Mouse (Mus musculus) neural tube, embryonic 11.5 days (tissue): ENCODE measurements around the gene Tbc1d9b. TPM values are rescaled to one million over a fixed set of nuclear protein-coding genes. Genes with fewer than 3 reads are reported as not detected.
A peak's percentile ranks its signal among the peaks of the same experiment; 100 is the strongest.
"Not testable (repeated sequence)": the region's sequence is repeated elsewhere in the genome, so short reads cannot be mapped to it uniquely, and the experiment has no call there.

Experiments used
- ATAC-seq: fragments of 200-750 bp; cut with Nextera tagmentation; 2 replicates; pipeline ENCODE4 v1.8.0; 2017; ENCODE audit warnings: moderate number of reproducible peaks, mild to moderate bottlenecking, moderate TSS enrichment, moderate library complexity; ENCODE audit not compliant: insufficient read depth, low FRiP score, low TSS enrichment
- DNase-seq: peaks from one replicate; pipeline ENCODE4 v3.0.0-alpha.2; 2015; ENCODE audit warnings: low spot score
- H3K27ac ChIP-seq: fragments of 300-500 bp; sonication (generic); 2 replicates; pipeline ENCODE4 v1.5.1; 2014; ENCODE audit warnings: low read depth, mild to moderate bottlenecking, low read length
- H3K27me3 ChIP-seq: fragments of 300-500 bp; sonication (generic); 2 replicates; pipeline ENCODE4 v1.6.1; 2014; ENCODE audit warnings: mild to moderate bottlenecking, low read length, mixed read lengths; ENCODE audit not compliant: control insufficient read depth, insufficient read depth
- H3K36me3 ChIP-seq: fragments of 300-500 bp; sonication (generic); 2 replicates; pipeline ENCODE4 v1.6.1; 2014; ENCODE audit warnings: mild to moderate bottlenecking, low read length, moderate library complexity, mixed read lengths; ENCODE audit not compliant: control insufficient read depth, insufficient read depth
- H3K4me1 ChIP-seq: fragments of 300-500 bp; sonication (generic); 2 replicates; pipeline ENCODE4 v1.6.1; 2014; ENCODE audit warnings: low read length, mixed read lengths; ENCODE audit not compliant: control insufficient read depth, insufficient read depth
- H3K4me2 ChIP-seq: fragments of 300-500 bp; sonication (generic); 2 replicates; pipeline ENCODE4 v1.6.1; 2014; ENCODE audit warnings: low read depth, mild to moderate bottlenecking, moderate library complexity
- H3K4me3 ChIP-seq: fragments of 300-500 bp; sonication (generic); 2 replicates; pipeline ENCODE4 v1.5.1; 2014; ENCODE audit warnings: low read depth, low read length
- H3K9ac ChIP-seq: fragments of 300-500 bp; sonication (generic); 2 replicates; pipeline ENCODE4 v1.6.1; 2014; ENCODE audit warnings: mild to moderate bottlenecking, low read length
- H3K9me3 ChIP-seq: fragments of 300-500 bp; sonication (generic); 2 replicates; pipeline ENCODE4 v1.6.1; 2016; ENCODE audit warnings: low read length; ENCODE audit not compliant: control insufficient read depth
- WGBS: fragments of 180-500 bp; shearing (Covaris S2); extraction: QIAGEN DNeasy Blood & Tissue Kit; methylation state at CpG from one replicate; pipeline ENCODE4 v1.1.7; 2014; 5-methylcytosine and 5-hydroxymethylcytosine counted together
- polyA plus RNA-seq: library from polyadenylated mRNA; unstranded; fragments of >200 nt; fragmentation: Nextera tagmentation; extraction: Ambion mirVana; gene quantifications from 2 replicates; pipeline ENCODE4 v1.2.1, GENCODE M21; 2014

The Tbc1d9b gene
- polyA plus RNA-seq, 1 experiment from 2014 or later, result 34.7 TPM

- Histone ChIP-seq H3K9ac (no peak overlapping the region), H3K4me1 (no peaks in the 10 kb centered on the region), H3K36me3 (peaks cover 20% of the 10 kb centered on the region), H3K27me3 (no peaks in the 10 kb centered on the region), H3K4me2 (no peak overlapping the region), H3K9me3 (no peaks in the 10 kb centered on the region), H3K27ac (no peak overlapping the region), H3K4me3 (no peak overlapping the region)
- DNase-seq (no peak), ATAC-seq (no peak)
- 96% methylated on average over 16 of the region's 16 CpGs for WGBS
These were observed 25.6 kb downstream of the Tbc1d9b start for GRCm38 (mm10) chr11:50156725-50157258.

- Histone ChIP-seq H3K9me3 (no peaks in the 10 kb centered on the region), H3K36me3 (peaks cover 13% of the 10 kb centered on the region), H3K4me1 (no peaks in the 10 kb centered on the region), H3K4me2 (no peak overlapping the region), H3K4me3 (no peak overlapping the region), H3K9ac (no peak overlapping the region), H3K27ac (no peak overlapping the region), H3K27me3 (no peaks in the 10 kb centered on the region)
- DNase-seq (no peak), ATAC-seq (no peak)
- WGBS, result 94% methylated on average over 7 of the region's 7 CpGs
These were observed 27.1 kb downstream of the Tbc1d9b start for GRCm38 (mm10) chr11:50158346-50158745.

GRCm38 (mm10) chr11:50159347-50159746 lies 28.2 kb downstream of the Tbc1d9b start:
- ATAC-seq, result no peak
- 78% methylated on average over 4 of the region's 4 CpGs for WGBS

GRCm38 (mm10) chr11:50161578-50162304 lies 30.5 kb downstream of the Tbc1d9b start:
- H3K9me3 ChIP-seq, result no peaks in the 10 kb centered on the region
- no peak overlapping the region for H3K4me2 ChIP-seq
- no peak overlapping the region for H3K9ac ChIP-seq
- no peak overlapping the region for H3K4me3 ChIP-seq
- ATAC-seq (no peak), DNase-seq (peak; percentile 72)
- no peaks in the 10 kb centered on the region for H3K4me1 ChIP-seq
- H3K27ac ChIP-seq, result no peak overlapping the region
- H3K36me3 ChIP-seq, result peaks cover 11% of the 10 kb centered on the region
- no peaks in the 10 kb centered on the region for H3K27me3 ChIP-seq
- WGBS, result 55% methylated on average over 10 of the region's 10 CpGs

More at GRCm38 (mm10) chr11:50159347-50159746, 28.2 kb downstream of the Tbc1d9b start:
- Histone ChIP-seq H3K4me3 (no peak overlapping the region), H3K27me3 (no peaks in the 10 kb centered on the region), H3K4me2 (no peak overlapping the region), H3K9ac (no peak overlapping the region), H3K27ac (no peak overlapping the region), H3K9me3 (no peaks in the 10 kb centered on the region), H3K36me3 (peaks cover 13% of the 10 kb centered on the region), H3K4me1 (no peaks in the 10 kb centered on the region)
- DNase-seq, result no peak

GRCm38 (mm10) chr11:50162338-50163050 lies 31.3 kb downstream of the Tbc1d9b start:
- Histone ChIP-seq H3K4me2 (no peak overlapping the region), H3K4me1 (no peaks in the 10 kb centered on the region), H3K9me3 (no peaks in the 10 kb centered on the region), H3K9ac (no peak overlapping the region), H3K27ac (no peak overlapping the region), H3K27me3 (no peaks in the 10 kb centered on the region), H3K36me3 (peaks cover 5% of the 10 kb centered on the region), H3K4me3 (no peak overlapping the region)
- ATAC-seq (no peak), DNase-seq (no peak)
- 79% methylated on average over 3 of the region's 3 CpGs for WGBS

- 84% methylated on average over 5 of the region's 5 CpGs for WGBS
- Histone ChIP-seq H3K27ac (no peak overlapping the region), H3K9ac (no peak overlapping the region), H3K9me3 (no peaks in the 10 kb centered on the region), H3K4me1 (no peaks in the 10 kb centered on the region), H3K4me3 (no peak overlapping the region), H3K36me3 (no peaks in the 10 kb centered on the region), H3K27me3 (no peaks in the 10 kb centered on the region), H3K4me2 (no peak overlapping the region)
- DNase-seq (no peak), ATAC-seq (no peak)
These were observed 37.2 kb downstream of the Tbc1d9b start for GRCm38 (mm10) chr11:50168352-50168751.

- H3K27me3 ChIP-seq, H3K27ac ChIP-seq, DNase-seq, H3K9me3 ChIP-seq, H3K4me1 ChIP-seq, H3K36me3 ChIP-seq: not testable (repeated sequence)
- Histone ChIP-seq H3K4me3 (peak within 1 kb of the TSS; percentile 73), H3K4me2 (peak within 1 kb of the TSS; percentile 75), H3K9ac (peak within 1 kb of the TSS; percentile 72)
- WGBS, result 6% methylated on average over 19 of the region's 19 CpGs
- ATAC-seq, result peak; percentile 36
These were observed 43.0 kb downstream of the Tbc1d9b start, which contains the start of gene Mrnip for GRCm38 (mm10) chr11:50174111-50174729. Gene Mrnip, plus strand, starts transcription at chr11:50174444.

- Histone ChIP-seq H3K4me1 (0 out of 2 replicates have a peak, but pooled peaks cover 4% of the 10 kb centered on the region), H3K36me3 (peaks cover 2% of the 10 kb centered on the region; the same call in 1 of the 2 replicates), H3K27me3 (no peaks in the 10 kb centered on the region), H3K4me2 (peak overlapping the region; percentile 75), H3K9ac (peak overlapping the region; percentile 72), H3K9me3 (no peaks in the 10 kb centered on the region), H3K4me3 (peak overlapping the region; percentile 73), H3K27ac (no peak overlapping the region)
- DNase-seq (peak; percentile 98), ATAC-seq (peak; percentile 98)
- WGBS, result 0% methylated on average over 23 of the region's 27 CpGs
These were observed 43.6 kb downstream of the Tbc1d9b start for GRCm38 (mm10) chr11:50174730-50175187.
